Mouse (Mus musculus) kidney, adult 2 months (tissue): ENCODE measurements around the gene Cep44.

Source experiments
- CTCF ChIP-seq: fragments of 200-500 bp; conservative IDR thresholded peaks from 2 replicates; pipeline ENCODE4 v1.5.1; 2011; ENCODE audit warnings: low read depth, mild to moderate bottlenecking, control low read depth, low read length, moderate library complexity, mixed read lengths; ENCODE audit not compliant: insufficient read depth, insufficient read length
- POLR2A ChIP-seq: fragments of 200-500 bp; IDR thresholded peaks from one replicate; pipeline ENCODE4 v1.6.1; 2011; ENCODE audit warnings: low read depth, low read length, control low read depth

DNA sequence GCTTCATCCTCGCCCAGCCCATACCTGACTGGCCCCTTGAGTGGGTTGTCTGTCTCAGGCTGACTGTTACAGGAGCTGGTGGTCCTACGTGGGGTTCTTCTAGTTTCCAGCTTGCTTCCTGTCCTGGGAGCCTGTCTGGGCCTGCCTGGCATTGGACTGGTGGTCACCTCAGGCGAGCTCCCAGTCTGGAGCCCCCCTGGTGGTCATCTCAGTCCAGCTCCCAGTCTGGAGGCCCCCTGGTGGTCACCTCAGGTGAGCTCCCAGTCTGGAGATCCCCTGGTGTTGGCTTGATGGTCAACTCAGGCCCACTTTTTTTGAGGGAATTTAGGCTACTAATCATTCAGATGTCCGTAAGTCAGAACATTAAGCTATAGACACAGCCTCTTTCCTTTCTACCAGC lies 29.8 kb downstream of the Cep44 start:
- TF ChIP-seq CTCF: no peak
- no peak for TF ChIP-seq POLR2A
